Mouse (Mus musculus): Measurements from ENCODE around the gene Hps1. TPM values are rescaled to one million over a fixed set of nuclear protein-coding genes. Genes with fewer than 3 reads are reported as not detected.

Hps1 gene
- total RNA-seq, 2 experiments from 2014 or later = 8.8 to 10.3 TPM

- DNase-seq (ENCODE audit: low spot score in 2 of 2) = no peak
These were observed 61.7 kb downstream of the Hps1 start for GRCm38 (mm10) chr19:42718101-42718500.

- no peak for DNase-seq (ENCODE audit: low spot score in 2 of 2)
These were observed 62.1 kb downstream of the Hps1 start for GRCm38 (mm10) chr19:42717668-42718067.

- DNase-seq (ENCODE audit: low spot score in 2 of 2) = peak in 1 of 2 experiments; percentile 39
These were observed 63.3 kb downstream of the Hps1 start for GRCm38 (mm10) chr19:42716507-42716906.

- DNase-seq (ENCODE audit: low spot score in 2 of 2) = no peak
These were observed 66.0 kb downstream of the Hps1 start for GRCm38 (mm10) chr19:42713770-42714169.

Other genes starting within 250 kb of the Hps1 start
- gene Loxl4, start 167.2 kb downstream of the Hps1 start, total RNA-seq (2021) = under 1 TPM; 0.18 to 0.22 TPM
- 1 to 10 TPM; 3.3 to 4.2 TPM for gene Pyroxd2, start 27.2 kb downstream of the Hps1 start, total RNA-seq (2021)

Data from layer of hippocampus, postnatal 10 days (tissue).